In the genomic region with DNA sequence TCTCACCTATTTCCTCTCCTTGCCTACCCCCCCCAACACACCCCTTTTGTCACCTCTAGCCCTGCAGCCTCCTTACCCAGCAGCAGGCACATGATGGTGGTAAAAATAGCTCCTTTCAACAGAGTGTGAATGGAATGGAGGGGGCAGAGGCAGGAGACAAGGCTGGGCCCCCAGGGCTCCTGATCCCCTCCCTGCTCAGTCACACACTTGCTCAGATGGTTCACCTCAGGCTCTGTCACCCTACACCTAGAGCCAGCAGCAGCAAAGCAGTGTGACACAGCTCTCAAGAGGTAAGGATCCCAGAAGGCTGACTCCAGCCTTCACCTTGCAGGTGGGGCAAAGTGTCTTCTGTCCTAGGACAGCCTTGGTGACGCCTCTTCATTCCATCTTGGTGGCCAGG, we compare ENCODE assay signal across 16 mouse cellular contexts. TPM values are rescaled to one million over a fixed set of nuclear protein-coding genes. Genes with fewer than 3 reads are reported as not detected.
DNase-seq lines count a peak whose midpoint lies in the region; ATAC-seq and TF ChIP-seq lines count a peak whose summit lies in the region.
"Had no signal": no experiment of that assay in that cellular context is flagged by ENCODE, and none has a peak within 500 bp of the region (broad histone marks: within the 10 kb centered on the region; RNA-seq: fewer than 3 reads in every experiment).

A gene (plus strand): TSS at position 202 of the 400 bp plus-strand sequence.

- H3K9me3 ChIP-seq in E14TG2a.4 (ENCODE audit: low read length) = no peaks in the 10 kb centered on the region
- H3K9me3 ChIP-seq in heart, embryonic 16.5 days (replicated peaks; ENCODE audit: control insufficient read depth, low read length) = no peaks in the 10 kb centered on the region
- H3K9me3 ChIP-seq: forebrain, embryonic 12.5 days; G1E had no signal

- peak within 1 kb of the TSS; percentile 78 for H3K9ac ChIP-seq in heart, embryonic 16.5 days (ENCODE audit: low read length)
- H3K9ac ChIP-seq: forebrain, embryonic 12.5 days; lung, embryonic 14.5 days had no signal

- WGBS in heart, embryonic 16.5 days = 53% methylated on average over 1 of the region's 1 CpGs

- TF ChIP-seq CTCF in E14TG2a.4 (conservative IDR thresholded peaks at IDR 0.05; ENCODE audit: low read length) = no peak

- H3K36me3 ChIP-seq in E14TG2a.4 (ENCODE audit: insufficient read depth, low read length) = peaks cover 40% of the 10 kb centered on the region
- peaks cover 20% of the 10 kb centered on the region for H3K36me3 ChIP-seq in heart, embryonic 16.5 days (ENCODE audit: control insufficient read depth, insufficient read depth)

- H3K4me3 ChIP-seq in E14TG2a.4 (replicated peaks; ENCODE audit: low read length) = peak within 1 kb of the TSS; percentile 72
- peak within 1 kb of the TSS; percentile 40 for H3K4me3 ChIP-seq in heart, embryonic 16.5 days (ENCODE audit: low read length)
- H3K4me3 ChIP-seq: forebrain, embryonic 12.5 days had no signal

- no peaks in the 10 kb centered on the region; the same call in 1 of the 2 replicates for H3K27me3 ChIP-seq in E14TG2a.4 (ENCODE audit: insufficient read depth, low read length)
- H3K27me3 ChIP-seq in heart, embryonic 16.5 days (ENCODE audit: control insufficient read depth, insufficient read depth, low read length) = no peaks in the 10 kb centered on the region
- H3K27me3 ChIP-seq: forebrain, embryonic 12.5 days had no signal

- ATAC-seq in heart, embryonic 16.5 days (replicated peaks; ENCODE audit: extremely low read depth, insufficient read depth, low FRiP score) = peak; percentile 45
- ATAC-seq: hindbrain, postnatal 0 days had no signal

- peak within 1 kb of the TSS; percentile 99 for H3K27ac ChIP-seq in heart, embryonic 16.5 days (ENCODE audit: low read length)
- H3K27ac ChIP-seq: forebrain, embryonic 12.5 days; hindbrain, postnatal 0 days had no signal

- H3K4me1 ChIP-seq in E14TG2a.4 (replicated peaks; ENCODE audit: low read depth, low read length) = peaks cover 69% of the 10 kb centered on the region
- peaks cover 51% of the 10 kb centered on the region for H3K4me1 ChIP-seq in heart, embryonic 16.5 days (ENCODE audit: control insufficient read depth, insufficient read depth, low read length)

- DNase-seq in frontal cortex, adult 2 months (ENCODE audit: extremely low spot score in 1 of 2, low spot score in 1 of 2) = no peak
- no peak for DNase-seq in frontal cortex, postnatal 36 days (ENCODE audit: low spot score in 2 of 2)
- peak; percentile 97 for DNase-seq in heart, adult 11 months
- no peak for DNase-seq in retina, postnatal 1 day
- no peak for DNase-seq in right cerebral cortex, postnatal 36 days (ENCODE audit: low spot score in 2 of 2)
- no peak for DNase-seq in urinary bladder, adult 18-20 months (ENCODE audit: low spot score in 2 of 2)
- DNase-seq: adrenal gland, postnatal 36 days; cerebellum, adult 18-20 months; gastrocnemius, postnatal 14 days; layer of hippocampus, adult 9-11 months; lung, embryonic 14.5 days had no signal

- H3K4me2 ChIP-seq in heart, embryonic 16.5 days (ENCODE audit: low read depth, low read length) = peak within 1 kb of the TSS; percentile 65
- H3K4me2 ChIP-seq: forebrain, embryonic 12.5 days; lung, embryonic 14.5 days had no signal

RNA-seq across cellular contexts. Expression of the gene that starts here (rescaled TPM):
- 287 and 325 TPM in 2 replicates for polyA plus RNA-seq in frontal cortex, adult 2 months (2012; rRNA removed)
- polyA plus RNA-seq in heart, embryonic 16.5 days (2015; fragmentation: Nextera tagmentation; extraction: Ambion mirVana) = 84.9 and 90.6 TPM in 2 replicates
